Mouse (Mus musculus) embryonic facial prominence, embryonic 13.5 days (tissue): Measurements from ENCODE around the gene Mthfd2. TPM values are rescaled to one million over a fixed set of nuclear protein-coding genes. Genes with fewer than 3 reads are reported as not detected.

Experiments
- ATAC-seq: fragments of 200-750 bp; cut with Nextera tagmentation; 2 replicates; pipeline ENCODE4 v1.8.0; 2017; ENCODE audit warnings: low read depth; ENCODE audit not compliant: insufficient number of reproducible peaks, insufficient read depth, low FRiP score, low TSS enrichment
- H3K27ac ChIP-seq: fragments of 300-500 bp; sonication (generic); 2 replicates; pipeline ENCODE4 v1.5.1; 2015; ENCODE audit warnings: moderate library complexity, mild to moderate bottlenecking, inconsistent platforms
- H3K27me3 ChIP-seq: fragments of 300-500 bp; sonication (generic); 2 replicates; pipeline ENCODE4 v1.6.1; 2015; ENCODE audit warnings: mild to moderate bottlenecking, inconsistent platforms
- H3K36me3 ChIP-seq: fragments of 300-500 bp; sonication (generic); 2 replicates; pipeline ENCODE4 v1.6.1; 2015; ENCODE audit warnings: mild to moderate bottlenecking, inconsistent platforms
- H3K4me1 ChIP-seq: fragments of 300-500 bp; sonication (generic); 2 replicates; pipeline ENCODE4 v1.6.1; 2015; ENCODE audit warnings: inconsistent platforms
- H3K4me2 ChIP-seq: fragments of 300-500 bp; sonication (generic); 2 replicates; pipeline ENCODE4 v1.6.1; 2015; ENCODE audit warnings: moderate library complexity, mild to moderate bottlenecking, inconsistent platforms
- H3K4me3 ChIP-seq: fragments of 300-500 bp; sonication (generic); 2 replicates; pipeline ENCODE4 v1.5.1; 2015; ENCODE audit warnings: mild to moderate bottlenecking, inconsistent platforms
- H3K9ac ChIP-seq: fragments of 300-500 bp; sonication (generic); 2 replicates; pipeline ENCODE4 v1.6.1; 2015; ENCODE audit warnings: mild to moderate bottlenecking, inconsistent platforms
- H3K9me3 ChIP-seq: fragments of 300-500 bp; sonication (generic); 2 replicates; pipeline ENCODE4 v1.6.1; 2016; ENCODE audit warnings: inconsistent platforms
- WGBS: fragments of 180-500 bp; shearing (Covaris S2); methylation state at CpG from one replicate; pipeline ENCODE4 v1.1.7; 2015; ENCODE audit warnings: mixed read lengths; 5-methylcytosine and 5-hydroxymethylcytosine counted together
- polyA plus RNA-seq: library from polyadenylated mRNA; unstranded; fragments of >200 nt; fragmentation: Nextera tagmentation; extraction: Ambion mirVana; gene quantifications from 2 replicates; pipeline ENCODE4 v1.2.1, GENCODE M21; 2015

Gene Mthfd2
- 36.3 and 37.0 TPM in 2 replicates for polyA plus RNA-seq

- H3K4me2 ChIP-seq: peak within 1 kb of the TSS; percentile 74
- 1% methylated on average over 63 of the region's 65 CpGs for WGBS
- peaks cover 16% of the 10 kb centered on the region for H3K36me3 ChIP-seq
- no peaks in the 10 kb centered on the region for H3K27me3 ChIP-seq
- H3K9ac ChIP-seq: peak within 1 kb of the TSS; percentile 87
- peaks cover 13% of the 10 kb centered on the region for H3K4me1 ChIP-seq
- H3K9me3 ChIP-seq: no peaks in the 10 kb centered on the region
- peak within 1 kb of the TSS; percentile 95 for H3K27ac ChIP-seq
- ATAC-seq: peak; percentile 96
- H3K4me3 ChIP-seq: peak within 1 kb of the TSS; percentile 68
Measured at GRCm38 (mm10) chr6:83325525-83326393, at the start of gene Mthfd2, which contains the start of gene Mob1a. Gene Mthfd2, minus strand, starts transcription at chr6:83325908. Gene Mob1a, plus strand, starts transcription at chr6:83326016.

DNA sequence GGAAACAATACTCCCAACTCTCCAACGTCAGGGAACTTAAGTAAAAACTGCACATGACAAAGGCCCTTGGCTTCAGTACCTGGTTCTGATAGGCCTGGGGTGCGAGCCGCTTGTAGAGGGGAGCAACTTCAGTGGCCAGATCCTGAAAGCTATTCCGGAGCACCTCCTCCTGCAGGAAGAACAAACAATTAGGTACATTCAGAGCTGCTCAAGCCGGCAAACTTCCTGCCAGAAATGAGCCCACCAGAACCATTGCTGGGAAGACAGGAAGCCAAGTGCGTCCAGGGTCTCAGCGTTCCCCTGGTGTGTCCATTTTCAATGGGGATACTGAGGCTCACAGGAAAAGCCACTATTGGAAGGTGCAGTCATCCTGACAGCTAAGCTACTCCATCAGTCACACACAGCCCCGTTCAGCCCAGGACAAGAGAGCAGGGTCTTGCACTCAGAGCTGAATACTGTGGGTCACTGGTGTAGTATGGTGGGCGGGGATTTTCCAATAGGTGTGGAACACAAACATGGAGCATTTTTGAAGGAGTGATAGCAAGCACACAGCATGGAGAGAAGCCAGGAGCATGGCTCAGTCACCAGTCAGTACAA is 48.1 kb upstream of the Mthfd2 start:
- Histone ChIP-seq H3K4me2 (no peak overlapping the region), H3K27me3 (no peaks in the 10 kb centered on the region), H3K9me3 (no peaks in the 10 kb centered on the region), H3K36me3 (peaks cover 100% of the 10 kb centered on the region), H3K4me3 (no peak overlapping the region), H3K9ac (no peak overlapping the region), H3K4me1 (no peaks in the 10 kb centered on the region), H3K27ac (no peak overlapping the region)
- 87% methylated on average over 9 of the region's 9 CpGs for WGBS
- no peak for ATAC-seq

- no peak overlapping the region for H3K4me2 ChIP-seq
- no peak overlapping the region for H3K27ac ChIP-seq
- H3K4me3 ChIP-seq: no peak overlapping the region
- WGBS: 89% methylated on average over 3 of the region's 3 CpGs
- H3K36me3 ChIP-seq: peaks cover 98% of the 10 kb centered on the region
- H3K9ac ChIP-seq: no peak overlapping the region
- no peak for ATAC-seq
- no peaks in the 10 kb centered on the region for H3K27me3 ChIP-seq
- no peaks in the 10 kb centered on the region for H3K9me3 ChIP-seq
- no peaks in the 10 kb centered on the region for H3K4me1 ChIP-seq
Measured at GRCm38 (mm10) chr6:83371350-83371749, 45.6 kb upstream of the Mthfd2 start.

- Histone ChIP-seq H3K36me3 (peaks cover 95% of the 10 kb centered on the region), H3K9ac (no peak overlapping the region), H3K4me1 (no peaks in the 10 kb centered on the region), H3K9me3 (no peaks in the 10 kb centered on the region), H3K4me2 (no peak overlapping the region), H3K27ac (no peak overlapping the region), H3K27me3 (no peaks in the 10 kb centered on the region), H3K4me3 (no peak overlapping the region)
- WGBS: 92% methylated on average over 21 of the region's 21 CpGs
- ATAC-seq: no peak
Measured at GRCm38 (mm10) chr6:83370316-83370965, 44.7 kb upstream of the Mthfd2 start.

GRCm38 (mm10) chr6:83363075-83363474 is 37.4 kb upstream of the Mthfd2 start:
- Histone ChIP-seq H3K4me1 (no peaks in the 10 kb centered on the region), H3K9ac (no peak overlapping the region), H3K27me3 (no peaks in the 10 kb centered on the region), H3K4me2 (no peak overlapping the region), H3K9me3 (no peaks in the 10 kb centered on the region), H3K36me3 (peaks cover 70% of the 10 kb centered on the region), H3K27ac (no peak overlapping the region), H3K4me3 (no peak overlapping the region)
- no peak for ATAC-seq
- WGBS: 88% methylated on average over 12 of the region's 12 CpGs

- Histone ChIP-seq H3K4me3 (no peak overlapping the region), H3K36me3 (peaks cover 67% of the 10 kb centered on the region), H3K9ac (no peak overlapping the region), H3K4me1 (no peaks in the 10 kb centered on the region), H3K27ac (no peak overlapping the region; the same call in 1 of the 2 replicates), H3K9me3 (no peaks in the 10 kb centered on the region), H3K4me2 (no peak overlapping the region), H3K27me3 (no peaks in the 10 kb centered on the region)
- no peak for ATAC-seq
- 60% methylated on average over 11 of the region's 11 CpGs for WGBS
Measured at GRCm38 (mm10) chr6:83361523-83362248, 36.0 kb upstream of the Mthfd2 start.

GRCm38 (mm10) chr6:83357436-83357835 is 31.7 kb upstream of the Mthfd2 start:
- 90% methylated on average over 10 of the region's 10 CpGs for WGBS
- H3K4me2 ChIP-seq: no peak overlapping the region
- no peaks in the 10 kb centered on the region for H3K27me3 ChIP-seq
- H3K9me3 ChIP-seq: no peaks in the 10 kb centered on the region
- ATAC-seq: no peak
- no peaks in the 10 kb centered on the region for H3K4me1 ChIP-seq
- peaks cover 76% of the 10 kb centered on the region for H3K36me3 ChIP-seq
- no peak overlapping the region for H3K4me3 ChIP-seq
- no peak overlapping the region for H3K9ac ChIP-seq
- H3K27ac ChIP-seq: no peak overlapping the region

DNA sequence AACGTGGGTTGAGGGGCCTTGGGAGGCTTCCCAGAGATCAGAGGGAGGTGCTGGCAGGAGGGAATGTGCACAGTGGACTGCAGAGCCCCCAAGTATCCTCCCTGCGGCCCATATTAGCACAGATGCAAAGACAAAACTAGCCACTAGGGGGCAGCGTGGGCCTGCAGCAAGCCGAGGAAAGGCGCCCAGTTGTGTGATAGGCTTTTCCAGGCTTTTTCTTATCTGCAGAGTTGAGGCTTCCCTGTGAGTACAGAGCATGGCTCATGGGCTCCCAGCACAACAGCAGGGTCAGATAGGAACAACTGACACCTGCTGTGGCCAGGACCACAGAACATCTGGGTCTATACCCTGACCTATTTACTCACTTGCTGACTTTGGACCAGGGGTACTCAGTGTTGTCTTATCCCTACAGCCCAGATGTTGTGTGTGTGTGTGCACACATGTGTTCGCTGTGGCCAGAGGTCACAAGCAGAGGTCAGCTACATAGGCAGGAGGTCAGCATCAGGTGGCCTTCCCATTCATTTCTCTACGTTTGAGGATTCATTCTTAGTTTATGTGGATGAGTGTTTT is 30.9 kb upstream of the Mthfd2 start:
- H3K9ac ChIP-seq: no peak overlapping the region
- H3K4me2 ChIP-seq: no peak overlapping the region
- no peak overlapping the region for H3K4me3 ChIP-seq
- WGBS: 19% methylated on average over 7 of the region's 7 CpGs
- no peak overlapping the region for H3K27ac ChIP-seq
- no peak for ATAC-seq
- no peaks in the 10 kb centered on the region for H3K4me1 ChIP-seq
- no peaks in the 10 kb centered on the region for H3K27me3 ChIP-seq
- no peaks in the 10 kb centered on the region for H3K9me3 ChIP-seq
- peaks cover 78% of the 10 kb centered on the region for H3K36me3 ChIP-seq

DNA sequence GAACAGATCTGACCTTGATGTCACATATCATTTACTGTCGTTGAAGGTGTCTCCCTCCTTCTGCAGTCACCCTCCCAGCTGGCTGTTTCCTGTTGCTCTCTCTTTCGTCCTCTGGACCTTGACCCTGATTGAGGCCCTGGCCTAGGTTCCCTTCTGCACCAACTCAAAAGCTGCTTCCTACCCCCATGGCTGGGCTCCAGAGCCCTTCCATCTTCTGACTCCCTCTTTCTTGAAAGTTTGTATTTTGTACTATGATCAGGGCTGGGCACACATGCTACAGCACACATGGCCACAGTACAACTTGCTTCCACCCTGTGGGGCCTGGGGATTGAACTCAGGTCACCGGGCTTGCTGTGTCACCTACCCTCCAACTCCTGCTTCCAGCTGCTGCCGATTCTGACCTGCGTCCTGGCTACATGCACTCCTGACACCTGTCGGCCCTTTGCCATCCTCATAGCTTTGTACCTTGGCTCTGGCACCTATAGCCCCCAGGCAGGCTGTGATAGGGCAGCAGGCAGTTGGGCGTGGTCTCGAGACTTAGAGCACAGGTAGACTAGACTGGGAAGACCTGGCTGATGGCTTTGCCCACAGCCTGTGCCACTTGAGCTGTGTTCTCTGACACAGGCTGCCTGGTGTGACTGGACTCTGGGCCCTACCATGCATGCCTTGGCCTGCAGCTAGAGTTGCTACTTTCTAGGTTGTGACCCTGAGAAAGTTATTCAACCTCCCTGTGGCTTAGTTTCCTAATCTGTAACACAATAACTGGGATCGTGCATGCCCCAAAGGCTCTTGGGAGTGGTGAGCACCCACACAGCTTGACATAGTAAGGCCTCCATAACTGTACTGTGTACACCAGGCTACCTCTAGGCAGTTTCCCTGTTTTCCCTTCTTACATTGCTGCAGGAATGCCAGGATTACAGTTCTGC is 29.4 kb upstream of the Mthfd2 start:
- Histone ChIP-seq H3K27ac (no peak overlapping the region), H3K4me3 (no peak overlapping the region), H3K36me3 (peaks cover 69% of the 10 kb centered on the region), H3K4me1 (peaks cover 9% of the 10 kb centered on the region), H3K9me3 (no peaks in the 10 kb centered on the region), H3K27me3 (no peaks in the 10 kb centered on the region), H3K4me2 (no peak overlapping the region), H3K9ac (no peak overlapping the region)
- 73% methylated on average over 9 of the region's 9 CpGs for WGBS
- ATAC-seq: no peak

DNA sequence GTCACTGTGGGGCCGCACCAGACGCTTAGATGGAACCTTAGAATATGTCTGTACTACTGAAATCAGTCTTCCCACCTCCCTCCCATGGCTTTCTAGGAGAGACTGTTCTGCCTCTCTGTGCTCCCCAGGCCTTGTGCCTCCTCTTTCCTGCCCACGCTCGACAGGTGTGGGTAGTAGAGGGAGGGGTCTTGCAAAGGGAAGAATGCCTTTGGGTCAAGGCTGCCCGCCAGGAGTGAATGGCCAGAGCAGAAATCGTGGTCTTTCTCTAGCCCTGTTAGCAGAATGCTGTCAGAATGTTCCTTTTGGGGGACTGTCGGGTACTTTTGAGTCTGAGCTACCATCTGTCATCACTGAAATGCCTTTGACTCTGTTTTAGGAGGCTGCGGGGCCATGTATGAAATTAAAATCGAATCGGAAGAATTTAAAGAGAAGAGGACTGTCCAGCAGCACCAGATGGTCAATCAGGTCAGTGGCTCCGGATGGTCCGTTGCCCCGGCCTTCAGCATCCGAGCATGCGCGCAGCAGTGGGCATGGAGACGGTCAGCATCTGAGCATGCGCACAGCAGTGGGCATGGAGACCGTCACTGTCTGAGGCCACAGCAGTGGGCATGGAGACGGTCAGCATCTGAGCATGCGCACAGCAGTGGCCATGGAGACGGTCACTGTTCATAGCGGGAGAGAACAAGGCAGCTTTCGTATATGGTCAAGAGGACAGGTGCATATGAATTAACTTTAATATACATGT is 27.1 kb upstream of the Mthfd2 start:
- H3K4me1 ChIP-seq: peaks cover 18% of the 10 kb centered on the region

More for the DNA sequence above, 27.1 kb upstream of the Mthfd2 start:
- no peaks in the 10 kb centered on the region for H3K9me3 ChIP-seq
- no peak for ATAC-seq
- H3K36me3 ChIP-seq: peaks cover 50% of the 10 kb centered on the region
- no peak overlapping the region for H3K4me3 ChIP-seq
- H3K9ac ChIP-seq: 0 out of 2 replicates have a peak overlapping the region, but pooled peaks have one; percentile 27
- H3K27ac ChIP-seq: no peak overlapping the region
- H3K4me2 ChIP-seq: no peak overlapping the region
- 93% methylated on average over 24 of the region's 24 CpGs for WGBS
- H3K27me3 ChIP-seq: no peaks in the 10 kb centered on the region
